Mouse (Mus musculus) CH12F3 (cell line): ENCODE measurements around the gene Mmp24.
"Not testable (repeated sequence)": the region's sequence is repeated elsewhere in the genome, so short reads cannot be mapped to it uniquely, and the experiment has no call there.

ENCODE experiments used
- in situ Hi-C: fragments of 300-500 bp; cut with MboI; formaldehyde crosslinking; loops from 2 replicates; pipeline ENCODE4 v1.14.3; 2020; ENCODE audit warnings: low sequenced_read_pairs

Gene Mmp24

GRCm38 (mm10) chr2:155774927-155775684 is at the start of gene Mmp24:
Mmp24 (plus strand) TSS chr2:155775342.
- in situ Hi-C loops, result no loop called here

GRCm38 (mm10) chr2:155726302-155726701 is 48.8 kb upstream of the Mmp24 start:
- in situ Hi-C loops, result no loop called here

GRCm38 (mm10) chr2:155727764-155728395 is 47.3 kb upstream of the Mmp24 start:
- in situ Hi-C loops, result no loop called here

- in situ Hi-C loops, result no loop called here
These were observed 46.4 kb upstream of the Mmp24 start for GRCm38 (mm10) chr2:155728742-155729141.

GRCm38 (mm10) chr2:155729158-155729645 is 45.9 kb upstream of the Mmp24 start, which contains the start of gene Edem2:
Edem2 (minus strand) TSS chr2:155729475.
- in situ Hi-C loops, result no loop called here

GRCm38 (mm10) chr2:155735080-155735479 is 40.1 kb upstream of the Mmp24 start:
- in situ Hi-C loops, result no loop called here

- in situ Hi-C loops, result not testable (repeated sequence)
These were observed 39.4 kb upstream of the Mmp24 start, which contains the start of gene Gm17581 for GRCm38 (mm10) chr2:155735766-155736165. Gm17581 (minus strand) TSS chr2:155735866.

GRCm38 (mm10) chr2:155736936-155737335 is 38.2 kb upstream of the Mmp24 start:
- in situ Hi-C loops, result no loop called here

GRCm38 (mm10) chr2:155737803-155738202 is 37.3 kb upstream of the Mmp24 start:
- in situ Hi-C loops, result no loop called here

GRCm38 (mm10) chr2:155742211-155742610 is 32.9 kb upstream of the Mmp24 start:
- in situ Hi-C loops, result no loop called here

- in situ Hi-C loops, result no loop called here
These were observed 32.2 kb upstream of the Mmp24 start for GRCm38 (mm10) chr2:155742931-155743337.

- in situ Hi-C loops, result no loop called here
These were observed 31.8 kb upstream of the Mmp24 start for GRCm38 (mm10) chr2:155743351-155743750.

GRCm38 (mm10) chr2:155745487-155745886 is 29.7 kb upstream of the Mmp24 start:
- in situ Hi-C loops, result no loop called here

GRCm38 (mm10) chr2:155749394-155749793 is 25.7 kb upstream of the Mmp24 start:
- in situ Hi-C loops, result no loop called here

GRCm38 (mm10) chr2:155751014-155751786 is 23.9 kb upstream of the Mmp24 start, which contains the start of gene Procr:
Procr (plus strand) TSS chr2:155751117.
- in situ Hi-C loops, result no loop called here

GRCm38 (mm10) chr2:155755746-155756145 is 19.4 kb upstream of the Mmp24 start:
- in situ Hi-C loops, result loop anchor here (5.0 kb wide), 1 partner anchor 78 kb away; no protein-coding TSS in a partner anchor

GRCm38 (mm10) chr2:155756855-155757566 is 18.1 kb upstream of the Mmp24 start:
- in situ Hi-C loops, result loop anchor here (5.0 kb wide), 1 partner anchor 80 kb away; no protein-coding TSS in a partner anchor

GRCm38 (mm10) chr2:155764679-155765418 is 10.3 kb upstream of the Mmp24 start:
- in situ Hi-C loops, result loop anchor here (10.0 kb wide), 1 partner anchor 250 kb away; the partner anchor contains the start of genes Acss2 and Ggt7

GRCm38 (mm10) chr2:155773664-155774063 is 1.5 kb upstream of the Mmp24 start:
- in situ Hi-C loops, result no loop called here
